Comparison of ENCODE assay signal across 10 mouse cellular contexts in the genomic region with DNA sequence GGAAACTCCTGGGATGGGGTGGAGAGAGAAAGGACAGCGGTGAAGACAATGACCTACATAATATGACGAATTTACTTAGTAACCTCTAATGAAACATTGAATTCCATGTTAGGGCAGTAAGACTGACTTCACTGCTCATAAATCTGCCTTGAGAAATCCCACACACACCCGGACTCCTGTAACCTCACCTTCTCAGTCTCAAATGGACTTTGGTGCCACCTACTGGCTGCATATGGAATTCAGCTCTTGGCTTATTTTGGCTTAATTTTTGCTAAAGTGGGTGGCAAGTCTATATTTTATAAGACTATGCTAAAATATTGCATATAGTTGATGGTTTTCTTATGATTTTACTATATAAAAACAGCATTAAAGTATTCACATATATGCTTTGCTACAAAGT. TPM values are rescaled to one million over a fixed set of nuclear protein-coding genes. Genes with fewer than 3 reads are reported as not detected.
DNase-seq lines count a peak whose midpoint lies in the region; ATAC-seq lines count a peak whose summit lies in the region.
"Had no signal": no experiment of that assay in that cellular context is flagged by ENCODE, and none has a peak within 500 bp of the region (broad histone marks: within the 10 kb centered on the region; RNA-seq: fewer than 3 reads in every experiment).

No protein-coding gene starts in this region.

- H3K27ac ChIP-seq in hindbrain, embryonic 14.5 days, result no peak overlapping the region
- no peak overlapping the region for H3K27ac ChIP-seq in hindbrain, embryonic 16.5 days (ENCODE audit: low read depth, low read length)
- H3K27ac ChIP-seq: embryonic facial prominence, embryonic 13.5 days; macrophage had no signal

- no peaks in the 10 kb centered on the region for H3K9me3 ChIP-seq in hindbrain, embryonic 14.5 days (ENCODE audit: control insufficient read depth, low read length)
- H3K9me3 ChIP-seq in hindbrain, embryonic 16.5 days (ENCODE audit: control insufficient read depth, low read length), result no peaks in the 10 kb centered on the region
- H3K9me3 ChIP-seq: embryonic facial prominence, embryonic 13.5 days had no signal

- no peaks in the 10 kb centered on the region for H3K36me3 ChIP-seq in hindbrain, embryonic 14.5 days (replicated peaks; ENCODE audit: control insufficient read depth, insufficient read depth)
- no peaks in the 10 kb centered on the region for H3K36me3 ChIP-seq in hindbrain, embryonic 16.5 days (ENCODE audit: control insufficient read depth, insufficient read depth, low read length)
- H3K36me3 ChIP-seq: embryonic facial prominence, embryonic 13.5 days had no signal

- H3K4me2 ChIP-seq in hindbrain, embryonic 14.5 days (replicated peaks), result no peak overlapping the region
- no peak overlapping the region for H3K4me2 ChIP-seq in hindbrain, embryonic 16.5 days (ENCODE audit: low read length)
- H3K4me2 ChIP-seq: embryonic facial prominence, embryonic 13.5 days had no signal

- no peak overlapping the region for H3K4me3 ChIP-seq in hindbrain, embryonic 14.5 days (replicated peaks; ENCODE audit: low read length)
- H3K4me3 ChIP-seq in hindbrain, embryonic 16.5 days (ENCODE audit: low read length), result no peak overlapping the region
- H3K4me3 ChIP-seq: embryonic facial prominence, embryonic 13.5 days had no signal

- H3K4me1 ChIP-seq in hindbrain, embryonic 14.5 days (replicated peaks; ENCODE audit: control insufficient read depth, insufficient read depth, low read length), result no peaks in the 10 kb centered on the region
- no peaks in the 10 kb centered on the region for H3K4me1 ChIP-seq in hindbrain, embryonic 16.5 days (ENCODE audit: control insufficient read depth, insufficient read depth, low read depth, low read length)
- H3K4me1 ChIP-seq: embryonic facial prominence, embryonic 13.5 days had no signal

- DNase-seq in hindbrain, embryonic 14.5 days (ENCODE audit: low spot score), result peak; percentile 79
- peak; percentile 70 for DNase-seq in ES-CJ7 (ENCODE audit: low read depth, low spot score)
- peak; percentile 42 for DNase-seq in c-Kit-positive CD71-positive TER-119-positive erythroid progenitor cells, embryonic 14.5 days (ENCODE audit: low spot score)
- peak; percentile 65 to 73 for DNase-seq in frontal cortex, postnatal 36 days (ENCODE audit: low spot score in 2 of 2)
- peak; percentile 46 to 75 for DNase-seq in layer of hippocampus, postnatal 25 days (ENCODE audit: extremely low spot score in 1 of 2, low spot score in 1 of 2)
- DNase-seq in thymus, postnatal 10 days (ENCODE audit: low spot score in 2 of 2), result peak; percentile 33 to 71

- 57% methylated on average over 3 of the region's 3 CpGs for WGBS in hindbrain, embryonic 14.5 days
- WGBS in hindbrain, embryonic 16.5 days, result 51% methylated on average over 3 of the region's 3 CpGs

- ATAC-seq in hindbrain, embryonic 14.5 days (ENCODE audit: low FRiP score), result no peak
- ATAC-seq in hindbrain, embryonic 16.5 days, result no peak
- ATAC-seq in monocyte, adult 5-6 weeks (replicated peaks; ENCODE audit: insufficient number of reproducible peaks, low FRiP score, low TSS enrichment, poor library complexity, severe bottlenecking), result peak; percentile 66; the same call in 1 of the 2 replicates

- H3K9ac ChIP-seq in hindbrain, embryonic 14.5 days, result no peak overlapping the region
- no peak overlapping the region for H3K9ac ChIP-seq in hindbrain, embryonic 16.5 days (ENCODE audit: low read depth, low read length)
- H3K9ac ChIP-seq: embryonic facial prominence, embryonic 13.5 days had no signal

- no peaks in the 10 kb centered on the region for H3K27me3 ChIP-seq in hindbrain, embryonic 14.5 days (ENCODE audit: control insufficient read depth, insufficient read depth, low read length)
- no peaks in the 10 kb centered on the region for H3K27me3 ChIP-seq in hindbrain, embryonic 16.5 days (replicated peaks; ENCODE audit: control insufficient read depth, insufficient read depth, low read length)
- H3K27me3 ChIP-seq: embryonic facial prominence, embryonic 13.5 days had no signal

RNA-seq across cellular contexts. Expression of gene Ccdc89, which starts 16.4 kb away (rescaled TPM):
- 1.9 and 2.3 TPM in 2 replicates for polyA plus RNA-seq in hindbrain, embryonic 14.5 days (2014; fragmentation: Nextera tagmentation; extraction: Ambion mirVana)
- polyA plus RNA-seq in hindbrain, embryonic 16.5 days (2015; fragmentation: Nextera tagmentation; extraction: Ambion mirVana), result 1.5 and 2.1 TPM in 2 replicates
- total RNA-seq in layer of hippocampus, postnatal 25 days (2021), result under 1 TPM; 0.40 to 0.69 TPM
- 0.53 to 0.78 TPM in 2 of 3 replicates, not detected in the other for total RNA-seq in monocyte, adult 5-6 weeks (2017)

RNA-seq across cellular contexts. Expression of gene Crebzf, which starts 32.6 kb away (rescaled TPM):
- 45.4 and 52.9 TPM in 2 replicates for polyA plus RNA-seq in hindbrain, embryonic 14.5 days (2014; fragmentation: Nextera tagmentation; extraction: Ambion mirVana)
- polyA plus RNA-seq in hindbrain, embryonic 16.5 days (2015; fragmentation: Nextera tagmentation; extraction: Ambion mirVana), result 17.0 and 23.2 TPM in 2 replicates
- 10 to 100 TPM; 70.3 to 88.1 TPM for total RNA-seq in layer of hippocampus, postnatal 25 days (2021)
- total RNA-seq in monocyte, adult 5-6 weeks (2017), result 89.3 to 156 TPM (median 111 TPM) in 3 replicates

RNA-seq across cellular contexts. Expression of gene Tmem126a, which starts 47.1 kb away (rescaled TPM):
- 125 and 132 TPM in 2 replicates for polyA plus RNA-seq in hindbrain, embryonic 14.5 days (2014; fragmentation: Nextera tagmentation; extraction: Ambion mirVana)
- 123 and 136 TPM in 2 replicates for polyA plus RNA-seq in hindbrain, embryonic 16.5 days (2015; fragmentation: Nextera tagmentation; extraction: Ambion mirVana)
- total RNA-seq in layer of hippocampus, postnatal 25 days (2021), result 10 to 100 TPM; 39.7 to 43.9 TPM
- total RNA-seq in monocyte, adult 5-6 weeks (2017), result 25.4 to 47.1 TPM (median 42.7 TPM) in 3 replicates
